Mouse (Mus musculus): ENCODE measurements around the gene Angpt4. TPM values are rescaled to one million over a fixed set of nuclear protein-coding genes. Genes with fewer than 3 reads are reported as not detected.

Angpt4 gene
- total RNA-seq, 2 experiments from 2014 or later, result 0.20 TPM; not detected in 1

- intact Hi-C loops (cut with DNase I), result no loop called here
- no peak for TF ChIP-seq CTCF (IDR thresholded peaks at IDR 0.05)
These were observed 38.2 kb downstream of the Angpt4 start for GRCm38 (mm10) chr2:151949082-151949774.

GRCm38 (mm10) chr2:151953665-151954064, 42.7 kb downstream of the Angpt4 start:
- intact Hi-C loops (cut with DNase I), result no loop called here
- no peak for TF ChIP-seq CTCF (IDR thresholded peaks at IDR 0.05)
- DNase-seq, result no peak
- no peak overlapping the region for H3K27ac ChIP-seq
- no peak overlapping the region for H3K4me3 ChIP-seq

More at GRCm38 (mm10) chr2:151949082-151949774, 38.2 kb downstream of the Angpt4 start:
- no peak for DNase-seq
- H3K27ac ChIP-seq, result no peak overlapping the region
- H3K4me3 ChIP-seq, result no peak overlapping the region

DNA sequence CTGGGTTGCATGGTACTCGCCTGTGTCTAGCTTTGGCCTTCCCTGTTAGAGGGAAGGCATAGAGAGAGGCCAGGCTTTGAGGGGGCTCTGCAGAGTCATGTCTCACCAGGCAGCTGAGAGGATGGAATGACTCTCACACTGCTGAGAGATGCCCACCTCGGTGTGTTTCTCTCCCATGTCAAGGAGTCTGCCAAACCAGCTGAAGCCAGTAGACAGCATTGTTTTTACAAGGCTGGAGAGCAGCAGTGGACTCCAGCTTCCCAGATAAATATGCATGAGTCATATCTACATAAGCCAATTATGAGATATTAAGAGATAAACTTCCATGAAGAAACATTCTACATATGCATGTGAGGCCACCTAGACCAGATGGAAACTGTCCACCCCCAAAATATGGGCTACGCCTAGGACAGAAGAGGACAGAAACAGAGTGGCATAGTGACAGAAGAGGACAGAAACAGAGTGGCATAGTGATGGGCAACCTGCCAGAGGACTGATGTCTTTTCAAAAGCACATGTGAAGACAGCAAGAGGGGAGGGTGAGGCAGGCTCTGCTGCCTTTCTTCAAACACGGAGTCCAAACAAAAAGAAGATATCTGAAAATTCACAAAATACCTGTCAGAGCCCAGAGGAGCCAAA, 45.6 kb downstream of the Angpt4 start:
- no peak for DNase-seq
- Histone ChIP-seq H3K27ac (peak overlapping the region; percentile 25; the same call in 1 of the 2 replicates), H3K4me3 (no peak overlapping the region)
- intact Hi-C loops (cut with DNase I), result no loop called here
- no peak for TF ChIP-seq CTCF (IDR thresholded peaks at IDR 0.05)

DNA sequence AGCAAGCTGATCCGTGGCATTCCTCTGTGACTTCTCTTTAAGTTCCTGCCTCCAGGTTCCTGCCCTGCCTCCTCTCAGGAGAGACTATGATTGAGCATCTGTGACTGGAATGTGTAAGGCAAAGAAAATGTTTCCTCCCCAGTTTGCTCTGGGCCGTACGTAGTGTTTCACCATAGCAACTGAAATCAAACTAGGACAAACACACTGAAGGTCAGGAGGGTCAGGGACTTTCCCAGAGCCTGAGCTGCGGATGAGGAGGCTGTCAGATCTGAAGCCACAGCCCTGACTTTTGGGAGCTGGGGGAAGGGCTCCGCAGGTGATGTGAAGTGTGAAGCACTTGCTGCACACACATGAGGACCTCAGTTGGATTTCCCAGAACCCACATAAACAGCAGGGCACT, 48.3 kb downstream of the Angpt4 start:
- H3K27ac ChIP-seq, result peak overlapping the region; percentile 69
- no peak for DNase-seq
- intact Hi-C loops (cut with DNase I), result no loop called here
- H3K4me3 ChIP-seq, result no peak overlapping the region
- TF ChIP-seq CTCF (IDR thresholded peaks at IDR 0.05), result no peak

- DNase-seq, result no peak
- Histone ChIP-seq H3K4me3 (no peak overlapping the region), H3K27ac (peak overlapping the region; percentile 50)
- TF ChIP-seq CTCF (IDR thresholded peaks at IDR 0.05), result no peak
- intact Hi-C loops (cut with DNase I), result no loop called here
These were observed 50.5 kb downstream of the Angpt4 start for GRCm38 (mm10) chr2:151961284-151962196.

GRCm38 (mm10) chr2:151962474-151962873, 51.5 kb downstream of the Angpt4 start:
- H3K4me3 ChIP-seq, result no peak overlapping the region
- DNase-seq, result peak; percentile 57
- intact Hi-C loops (cut with DNase I), result no loop called here
- peak overlapping the region; percentile 53; the same call in 1 of the 2 replicates for H3K27ac ChIP-seq
- TF ChIP-seq CTCF (IDR thresholded peaks at IDR 0.05), result no peak

DNA sequence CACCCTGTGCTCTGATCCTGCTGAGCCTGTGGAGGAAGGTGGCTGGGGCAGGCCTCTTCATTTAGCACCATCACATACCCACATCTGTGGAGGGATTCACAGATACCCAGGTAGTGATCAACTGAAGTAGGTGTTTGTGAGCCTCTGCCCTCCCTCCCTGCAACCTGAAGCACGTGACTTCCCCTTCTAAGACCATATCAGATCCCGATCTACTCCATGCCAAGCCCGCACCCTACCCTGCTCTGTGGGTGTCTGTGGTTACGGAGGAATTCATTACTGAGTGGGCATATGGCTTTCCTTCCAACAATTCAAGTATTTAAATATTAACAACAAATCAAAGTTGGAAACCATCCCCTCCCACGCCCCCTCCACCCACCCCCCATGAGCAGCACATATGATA, 52.3 kb downstream of the Angpt4 start:
- intact Hi-C loops (cut with DNase I), result no loop called here
- Histone ChIP-seq H3K4me3 (no peak overlapping the region), H3K27ac (no peak overlapping the region)
- DNase-seq, result no peak
- TF ChIP-seq CTCF (IDR thresholded peaks at IDR 0.05), result no peak

- intact Hi-C loops (cut with DNase I), result no loop called here
- H3K4me3 ChIP-seq, result no peak overlapping the region
- TF ChIP-seq CTCF (IDR thresholded peaks at IDR 0.05), result no peak
These were observed 53.0 kb downstream of the Angpt4 start for GRCm38 (mm10) chr2:151964052-151964451.

DNA sequence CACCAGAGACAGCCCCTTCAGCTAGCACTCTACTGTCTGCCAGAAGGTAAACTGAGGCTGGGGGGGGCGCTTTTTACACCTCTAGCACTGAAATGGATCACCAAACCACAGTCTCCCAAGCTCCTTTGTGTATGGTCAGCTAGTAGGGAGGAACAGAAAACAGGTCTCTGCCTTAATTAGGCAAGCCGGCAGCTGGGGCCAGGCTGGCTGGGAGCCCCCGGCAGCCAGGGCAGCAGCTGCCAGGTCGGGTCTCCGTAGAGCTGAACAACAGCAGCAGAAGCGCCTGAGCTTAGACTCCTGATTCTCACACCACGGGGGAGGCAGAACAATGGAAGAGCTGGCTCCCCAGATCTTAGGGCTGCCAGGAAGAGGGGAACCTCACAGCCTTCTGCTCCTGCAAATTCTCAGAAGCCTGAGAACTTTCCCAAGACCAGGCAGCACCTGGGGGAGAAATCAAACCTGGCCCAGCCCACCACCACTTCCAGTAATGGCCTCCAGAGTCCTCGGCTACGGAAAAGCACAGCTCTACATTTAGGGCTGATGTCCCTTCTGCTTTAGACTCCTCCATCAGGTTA, 56.3 kb downstream of the Angpt4 start:
- H3K4me3 ChIP-seq, result no peak overlapping the region
- no peak for DNase-seq
- H3K27ac ChIP-seq, result peak overlapping the region; percentile 35
- no peak for TF ChIP-seq CTCF (IDR thresholded peaks at IDR 0.05)
- intact Hi-C loops (cut with DNase I), result no loop called here

More at GRCm38 (mm10) chr2:151964052-151964451, 53.0 kb downstream of the Angpt4 start:
- H3K27ac ChIP-seq, result peak overlapping the region; percentile 41
- peak; percentile 66 for DNase-seq

- DNase-seq, result peak; percentile 9
- intact Hi-C loops (cut with DNase I), result no loop called here
- H3K4me3 ChIP-seq, result no peak overlapping the region
- H3K27ac ChIP-seq, result peak overlapping the region; percentile 35
- no peak for TF ChIP-seq CTCF (IDR thresholded peaks at IDR 0.05)
These were observed 56.8 kb downstream of the Angpt4 start for GRCm38 (mm10) chr2:151967792-151968191.

GRCm38 (mm10) chr2:151968451-151968850, 57.4 kb downstream of the Angpt4 start:
- TF ChIP-seq CTCF (IDR thresholded peaks at IDR 0.05), result no peak
- H3K4me3 ChIP-seq, result no peak overlapping the region
- peak overlapping the region; percentile 43; the same call in 1 of the 2 replicates for H3K27ac ChIP-seq
- DNase-seq, result peak; percentile 22
- intact Hi-C loops (cut with DNase I), result no loop called here

DNA sequence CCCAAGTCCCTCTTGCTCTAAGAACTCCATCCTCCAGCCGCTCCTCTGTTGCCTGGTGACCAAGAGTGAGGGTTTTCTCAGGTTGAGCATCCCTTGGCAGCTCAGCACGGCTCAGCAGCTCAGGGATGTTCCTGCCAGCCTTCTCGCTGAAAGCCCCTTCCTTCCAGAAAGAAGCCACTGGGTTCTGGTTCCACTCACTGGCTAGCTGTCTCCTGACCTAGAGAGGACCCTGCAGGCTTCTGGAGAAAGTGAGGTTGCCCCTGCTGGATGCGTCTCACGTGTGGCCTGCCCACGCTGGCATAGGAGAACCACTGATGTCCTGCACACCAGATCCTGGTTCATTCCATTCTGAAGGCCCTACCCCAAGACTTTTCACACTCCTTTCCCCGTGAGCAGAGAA, 58.0 kb downstream of the Angpt4 start:
- no peak for TF ChIP-seq CTCF (IDR thresholded peaks at IDR 0.05)
- Histone ChIP-seq H3K27ac (peak overlapping the region; percentile 43), H3K4me3 (no peak overlapping the region; the same call in 1 of the 2 replicates)
- peak; percentile 17 for DNase-seq
- intact Hi-C loops (cut with DNase I), result no loop called here
